Mouse (Mus musculus): Measurements from ENCODE around the gene Jhy. TPM values are rescaled to one million over a fixed set of nuclear protein-coding genes. Genes with fewer than 3 reads are reported as not detected.

The Jhy gene
- polyA plus RNA-seq, 1 experiment from 2014 or later, result 0.75 TPM

DNA sequence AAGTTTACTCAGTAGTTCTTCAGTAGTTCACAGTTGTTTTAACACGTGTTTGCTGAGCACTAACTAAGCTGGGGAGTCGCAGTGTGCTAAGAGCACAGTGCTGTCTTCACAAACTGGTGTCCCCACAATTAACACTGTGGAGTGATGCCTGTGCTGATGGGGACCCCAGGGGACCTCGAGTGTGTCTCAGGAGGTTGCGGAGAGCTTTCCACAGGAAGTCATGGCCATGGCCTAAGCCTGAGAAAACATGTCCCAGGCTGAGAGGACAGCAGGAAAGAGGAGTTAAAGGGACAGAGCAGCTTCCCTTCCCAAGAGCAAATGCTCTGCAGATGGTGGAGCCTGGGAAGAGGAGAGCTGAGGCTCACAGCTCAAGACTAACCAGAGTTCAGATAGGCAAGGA is 16.8 kb downstream of the Jhy start:
- no peaks in the 10 kb centered on the region for H3K4me1 ChIP-seq (replicated peaks; ENCODE audit: control insufficient read depth, insufficient read depth, low read length)
- WGBS, result 38% methylated on average over 4 of the region's 4 CpGs
- H3K27me3 ChIP-seq (ENCODE audit: control insufficient read depth, insufficient read depth, low read depth, low read length), result no peaks in the 10 kb centered on the region; the same call in 1 of the 2 replicates
- H3K4me2 ChIP-seq (ENCODE audit: low read depth, low read length), result no peak overlapping the region
- no peak overlapping the region for H3K27ac ChIP-seq (ENCODE audit: low read length)
- H3K9ac ChIP-seq (ENCODE audit: low read length), result no peak overlapping the region
- H3K4me3 ChIP-seq (ENCODE audit: low read length), result no peak overlapping the region
- no peaks in the 10 kb centered on the region for H3K9me3 ChIP-seq (ENCODE audit: control insufficient read depth, low read length)
- H3K36me3 ChIP-seq (ENCODE audit: control insufficient read depth, insufficient read depth, low read length), result no peaks in the 10 kb centered on the region
- ATAC-seq (ENCODE audit: low read depth), result no peak

DNA sequence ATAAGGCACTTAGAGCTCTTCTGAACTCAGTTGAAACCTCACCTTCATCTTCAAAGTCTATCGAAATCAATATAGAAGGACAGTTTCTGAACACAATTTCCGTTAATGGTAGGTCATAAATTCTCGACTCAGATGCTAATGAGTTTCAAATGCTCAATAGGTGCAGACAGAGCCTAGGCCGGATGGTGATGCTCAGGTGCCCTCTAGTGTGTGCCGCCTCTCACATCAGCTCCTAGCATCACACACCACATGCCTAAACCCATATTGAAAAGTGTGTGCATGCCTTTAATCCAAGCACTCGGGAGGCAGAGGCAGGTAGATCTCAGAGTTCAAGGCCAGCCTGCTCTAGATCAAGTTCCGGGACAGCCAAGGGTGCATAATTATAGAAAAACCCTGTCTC is 26.5 kb downstream of the Jhy start:
- H3K9ac ChIP-seq (ENCODE audit: low read length), result no peak overlapping the region
- H3K36me3 ChIP-seq (ENCODE audit: control insufficient read depth, insufficient read depth, low read length), result no peaks in the 10 kb centered on the region
- H3K4me1 ChIP-seq (replicated peaks; ENCODE audit: control insufficient read depth, insufficient read depth, low read length), result no peaks in the 10 kb centered on the region
- no peak overlapping the region for H3K4me2 ChIP-seq (ENCODE audit: low read depth, low read length)
- H3K27ac ChIP-seq (ENCODE audit: low read length), result no peak overlapping the region
- no peaks in the 10 kb centered on the region for H3K27me3 ChIP-seq (ENCODE audit: control insufficient read depth, insufficient read depth, low read depth, low read length)
- no peaks in the 10 kb centered on the region for H3K9me3 ChIP-seq (ENCODE audit: control insufficient read depth, low read length)
- no peak overlapping the region for H3K4me3 ChIP-seq (ENCODE audit: low read length)
- no peak for ATAC-seq (ENCODE audit: low read depth)
- 62% methylated on average over 7 of the region's 7 CpGs for WGBS

DNA sequence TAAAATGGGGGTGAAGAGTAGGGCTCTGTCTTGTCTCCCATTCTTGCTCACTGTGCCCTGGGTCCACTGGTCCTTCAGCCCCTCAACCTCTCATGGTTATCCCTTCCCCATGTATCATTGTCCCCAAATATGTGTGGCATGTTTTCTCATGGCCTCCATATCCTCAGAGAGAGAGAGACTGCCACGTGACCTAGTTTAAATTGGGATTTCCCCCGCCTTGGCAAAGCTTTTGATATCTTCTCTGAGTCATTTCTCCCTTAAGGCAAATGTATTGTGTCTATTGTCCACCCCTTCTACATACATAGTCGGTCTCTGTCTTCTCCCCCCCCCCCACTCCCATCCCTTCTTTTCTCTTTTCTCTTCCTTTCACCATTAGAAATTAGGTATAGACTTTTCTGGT is 30.6 kb downstream of the Jhy start:
- no peaks in the 10 kb centered on the region for H3K9me3 ChIP-seq (ENCODE audit: control insufficient read depth, low read length)
- no peak overlapping the region for H3K4me3 ChIP-seq (ENCODE audit: low read length)
- H3K4me1 ChIP-seq (replicated peaks; ENCODE audit: control insufficient read depth, insufficient read depth, low read length), result no peaks in the 10 kb centered on the region
- no peak for ATAC-seq (ENCODE audit: low read depth)
- H3K27me3 ChIP-seq (ENCODE audit: control insufficient read depth, insufficient read depth, low read depth, low read length), result no peaks in the 10 kb centered on the region
- no peak overlapping the region for H3K27ac ChIP-seq (ENCODE audit: low read length)
- no peaks in the 10 kb centered on the region for H3K36me3 ChIP-seq (ENCODE audit: control insufficient read depth, insufficient read depth, low read length)
- no peak overlapping the region for H3K9ac ChIP-seq (ENCODE audit: low read length)
- WGBS, result 59% methylated on average over 3 of the region's 3 CpGs
- H3K4me2 ChIP-seq (ENCODE audit: low read depth, low read length), result no peak overlapping the region

DNA sequence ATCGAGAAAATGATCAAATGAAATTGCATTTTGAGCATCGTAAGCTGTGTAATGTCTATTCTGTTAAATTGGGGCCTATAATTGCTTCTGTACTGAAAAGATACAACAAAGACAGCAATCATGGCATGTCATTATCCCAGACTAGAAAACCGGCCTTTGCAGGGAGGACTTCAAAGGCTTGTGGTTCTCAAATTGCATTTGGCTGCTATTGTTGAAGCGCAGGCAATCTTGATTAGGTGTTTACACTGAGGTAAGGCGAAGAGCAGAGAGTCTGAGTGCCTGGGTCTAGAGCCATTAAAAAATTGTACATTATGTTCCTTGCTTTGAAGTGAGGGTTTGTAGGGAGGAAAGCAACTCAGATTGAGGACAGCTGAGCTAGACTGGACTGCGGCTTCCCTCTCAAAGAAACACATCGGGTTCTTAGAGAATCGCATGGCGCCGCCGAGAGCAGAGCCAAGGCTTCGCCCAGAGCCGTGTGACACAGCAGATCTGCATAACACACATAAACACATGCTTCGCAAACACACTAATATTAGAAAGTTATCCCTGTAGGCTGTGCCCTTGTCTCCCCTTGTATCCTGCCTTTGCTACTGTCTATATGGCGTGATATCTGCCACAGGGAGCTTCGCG is 36.5 kb downstream of the Jhy start:
- no peaks in the 10 kb centered on the region for H3K4me1 ChIP-seq (replicated peaks; ENCODE audit: control insufficient read depth, insufficient read depth, low read length)
- no peaks in the 10 kb centered on the region for H3K36me3 ChIP-seq (ENCODE audit: control insufficient read depth, insufficient read depth, low read length)
- no peak for ATAC-seq (ENCODE audit: low read depth)
- no peaks in the 10 kb centered on the region for H3K27me3 ChIP-seq (ENCODE audit: control insufficient read depth, insufficient read depth, low read depth, low read length)
- no peak overlapping the region for H3K4me2 ChIP-seq (ENCODE audit: low read depth, low read length)
- H3K9me3 ChIP-seq (ENCODE audit: control insufficient read depth, low read length), result no peaks in the 10 kb centered on the region
- WGBS, result 58% methylated on average over 17 of the region's 17 CpGs
- H3K4me3 ChIP-seq (ENCODE audit: low read length), result no peak overlapping the region
- H3K27ac ChIP-seq (ENCODE audit: low read length), result no peak overlapping the region
- no peak overlapping the region for H3K9ac ChIP-seq (ENCODE audit: low read length)

DNA sequence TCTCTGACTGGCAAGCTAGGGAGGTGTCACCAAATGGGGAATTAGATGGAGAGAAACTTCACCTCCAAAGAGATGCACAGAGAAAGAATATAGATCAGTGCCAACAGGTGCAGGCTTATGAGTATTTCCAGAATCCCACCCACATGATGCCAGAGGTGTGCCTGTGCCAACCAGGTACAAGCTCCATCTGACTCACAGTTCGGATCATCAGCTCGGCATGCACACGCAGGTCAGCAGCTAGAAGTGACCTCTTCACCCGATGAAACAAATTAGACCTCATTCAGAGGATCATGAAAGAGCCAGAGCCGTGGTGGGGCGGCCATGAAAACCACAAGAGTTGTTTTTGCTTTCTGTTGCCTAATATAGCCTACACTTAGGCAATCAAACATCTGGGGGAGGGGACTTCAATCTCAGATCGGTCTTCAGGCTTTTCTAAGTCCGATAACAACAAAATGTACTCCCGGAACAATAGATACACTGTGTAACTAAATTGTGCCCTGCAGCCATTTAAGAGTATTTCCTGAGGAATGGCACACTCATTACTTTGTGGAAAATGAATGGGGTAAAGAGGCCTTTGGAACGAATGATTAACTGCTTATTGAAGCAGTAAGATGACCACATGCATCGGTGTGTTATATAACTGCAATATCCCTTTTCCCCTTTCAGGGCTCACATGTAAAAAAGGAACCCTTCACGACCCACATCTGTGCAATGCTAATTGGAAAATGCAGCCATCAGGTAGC is 45.9 kb downstream of the Jhy start:
- no peak overlapping the region for H3K9ac ChIP-seq (ENCODE audit: low read length)
- H3K27ac ChIP-seq (ENCODE audit: low read length), result no peak overlapping the region
- H3K9me3 ChIP-seq (ENCODE audit: control insufficient read depth, low read length), result no peaks in the 10 kb centered on the region
- H3K4me2 ChIP-seq (ENCODE audit: low read depth, low read length), result no peak overlapping the region
- no peaks in the 10 kb centered on the region for H3K4me1 ChIP-seq (replicated peaks; ENCODE audit: control insufficient read depth, insufficient read depth, low read length)
- no peak overlapping the region for H3K4me3 ChIP-seq (ENCODE audit: low read length)
- no peaks in the 10 kb centered on the region for H3K36me3 ChIP-seq (ENCODE audit: control insufficient read depth, insufficient read depth, low read length)
- ATAC-seq (ENCODE audit: low read depth), result no peak
- H3K27me3 ChIP-seq (ENCODE audit: control insufficient read depth, insufficient read depth, low read depth, low read length), result no peaks in the 10 kb centered on the region
- WGBS, result 61% methylated on average over 12 of the region's 12 CpGs

DNA sequence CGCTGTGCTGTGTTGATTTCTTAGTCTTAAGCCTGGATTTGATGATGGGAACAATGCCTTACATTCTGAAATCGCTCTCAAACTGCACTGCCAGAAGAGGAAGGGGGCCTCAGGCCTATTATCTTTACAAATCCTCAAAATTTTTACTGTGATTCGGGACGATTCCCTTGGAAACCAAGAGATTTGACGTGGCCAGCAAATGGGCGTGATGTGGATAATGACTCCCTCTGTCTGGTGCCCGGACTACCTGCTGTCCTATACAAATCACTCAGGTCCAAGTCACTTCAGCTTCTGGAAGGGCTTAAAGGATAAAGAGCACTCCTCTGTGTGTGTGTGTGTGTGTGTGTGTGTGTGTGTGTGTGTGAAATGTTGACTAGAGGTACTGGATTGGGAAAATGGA is 55.0 kb downstream of the Jhy start:
- no peak overlapping the region for H3K4me3 ChIP-seq (ENCODE audit: low read length)
- H3K27ac ChIP-seq (ENCODE audit: low read length), result no peak overlapping the region
- no peaks in the 10 kb centered on the region for H3K4me1 ChIP-seq (replicated peaks; ENCODE audit: control insufficient read depth, insufficient read depth, low read length)
- WGBS, result 77% methylated on average over 7 of the region's 7 CpGs
- no peak for ATAC-seq (ENCODE audit: low read depth)
- H3K36me3 ChIP-seq (ENCODE audit: control insufficient read depth, insufficient read depth, low read length), result no peaks in the 10 kb centered on the region
- H3K27me3 ChIP-seq (ENCODE audit: control insufficient read depth, insufficient read depth, low read depth, low read length), result no peaks in the 10 kb centered on the region
- H3K4me2 ChIP-seq (ENCODE audit: low read depth, low read length), result no peak overlapping the region
- H3K9me3 ChIP-seq (ENCODE audit: control insufficient read depth, low read length), result no peaks in the 10 kb centered on the region
- H3K9ac ChIP-seq (ENCODE audit: low read length), result no peak overlapping the region

DNA sequence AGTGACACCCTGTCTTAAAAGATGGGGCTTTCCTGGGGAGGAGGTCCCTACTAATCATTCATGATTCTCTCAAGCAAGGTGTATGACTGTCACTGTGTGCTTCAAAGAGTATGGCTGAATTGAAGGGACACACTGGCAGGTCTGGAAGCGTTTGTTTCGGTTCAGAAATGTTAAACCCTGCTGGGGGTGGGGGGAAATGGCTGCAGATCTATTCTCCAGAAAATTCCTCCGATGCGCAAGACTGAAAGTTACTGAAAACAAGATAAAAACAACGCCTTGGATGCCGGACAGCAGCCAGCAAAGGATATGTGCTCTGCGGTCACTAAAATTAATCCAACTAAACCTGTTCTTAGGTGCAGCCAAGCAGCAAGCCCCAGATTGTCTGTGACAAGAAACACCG is 55.5 kb downstream of the Jhy start:
- H3K27me3 ChIP-seq (ENCODE audit: control insufficient read depth, insufficient read depth, low read depth, low read length), result no peaks in the 10 kb centered on the region
- no peak overlapping the region for H3K27ac ChIP-seq (ENCODE audit: low read length)
- H3K9me3 ChIP-seq (ENCODE audit: control insufficient read depth, low read length), result no peaks in the 10 kb centered on the region
- H3K4me3 ChIP-seq (ENCODE audit: low read length), result no peak overlapping the region
- H3K9ac ChIP-seq (ENCODE audit: low read length), result no peak overlapping the region
- 74% methylated on average over 8 of the region's 8 CpGs for WGBS
- H3K36me3 ChIP-seq (ENCODE audit: control insufficient read depth, insufficient read depth, low read length), result no peaks in the 10 kb centered on the region
- H3K4me2 ChIP-seq (ENCODE audit: low read depth, low read length), result no peak overlapping the region
- no peaks in the 10 kb centered on the region for H3K4me1 ChIP-seq (replicated peaks; ENCODE audit: control insufficient read depth, insufficient read depth, low read length)
- ATAC-seq (ENCODE audit: low read depth), result no peak

DNA sequence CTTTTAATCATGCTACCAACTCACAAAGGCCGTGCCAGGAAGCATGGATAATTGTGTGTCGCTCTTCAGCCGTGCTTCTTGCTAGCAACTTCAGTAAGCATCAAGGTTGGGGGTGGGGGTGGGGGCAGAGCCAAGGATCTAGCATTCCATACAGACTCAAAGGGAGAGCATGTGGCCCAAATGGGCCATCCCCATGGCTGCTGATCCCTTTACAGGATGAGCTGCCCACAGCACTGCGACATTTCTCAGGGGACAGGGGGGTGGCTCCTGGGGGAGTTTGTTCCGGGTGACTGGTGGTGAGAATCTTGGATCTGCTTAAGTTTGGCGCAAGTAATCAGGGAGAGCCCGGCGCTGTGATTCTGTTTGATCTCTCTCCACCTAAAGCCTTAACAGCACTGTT is 56.5 kb downstream of the Jhy start:
- no peaks in the 10 kb centered on the region for H3K27me3 ChIP-seq (ENCODE audit: control insufficient read depth, insufficient read depth, low read depth, low read length)
- no peaks in the 10 kb centered on the region for H3K9me3 ChIP-seq (ENCODE audit: control insufficient read depth, low read length)

DNA sequence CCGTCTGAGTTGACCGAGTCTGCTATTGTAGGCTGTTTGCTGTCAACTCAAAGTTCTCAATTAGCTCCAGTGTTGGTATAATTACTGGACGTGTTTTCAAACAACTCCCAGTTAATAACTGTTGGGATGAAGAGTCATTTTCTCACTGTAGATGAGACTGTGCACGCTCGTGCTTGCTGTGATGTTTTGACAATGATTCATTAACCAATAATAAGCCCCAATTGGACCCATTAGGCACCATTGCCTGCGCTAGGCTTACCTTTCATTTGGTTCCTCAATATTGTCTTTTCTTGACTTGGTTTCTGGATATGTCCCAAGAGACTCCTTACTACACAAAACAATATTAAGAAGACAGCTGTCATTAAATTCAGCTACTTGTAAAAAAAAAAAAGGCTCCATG is 71.5 kb downstream of the Jhy start:
- Histone ChIP-seq H3K36me3 (ENCODE audit: control insufficient read depth, insufficient read depth, low read length) (no peaks in the 10 kb centered on the region), H3K4me2 (ENCODE audit: low read depth, low read length) (no peak overlapping the region), H3K4me3 (ENCODE audit: low read length) (no peak overlapping the region), H3K27ac (ENCODE audit: low read length) (no peak overlapping the region), H3K9ac (ENCODE audit: low read length) (no peak overlapping the region), H3K9me3 (ENCODE audit: control insufficient read depth, low read length) (no peaks in the 10 kb centered on the region), H3K4me1 (replicated peaks; ENCODE audit: control insufficient read depth, insufficient read depth, low read length) (no peaks in the 10 kb centered on the region), H3K27me3 (ENCODE audit: control insufficient read depth, insufficient read depth, low read depth, low read length) (no peaks in the 10 kb centered on the region; the same call in 1 of the 2 replicates)
- no peak for ATAC-seq (ENCODE audit: low read depth)
- WGBS, result 80% methylated on average over 6 of the region's 6 CpGs

More for the DNA sequence above, 56.5 kb downstream of the Jhy start:
- H3K27ac ChIP-seq (ENCODE audit: low read length), result no peak overlapping the region
- no peak overlapping the region for H3K4me3 ChIP-seq (ENCODE audit: low read length)
- no peak for ATAC-seq (ENCODE audit: low read depth)
- no peak overlapping the region for H3K9ac ChIP-seq (ENCODE audit: low read length)
- WGBS, result 29% methylated on average over 8 of the region's 8 CpGs
- H3K4me2 ChIP-seq (ENCODE audit: low read depth, low read length), result no peak overlapping the region
- no peaks in the 10 kb centered on the region for H3K4me1 ChIP-seq (replicated peaks; ENCODE audit: control insufficient read depth, insufficient read depth, low read length)
- no peaks in the 10 kb centered on the region for H3K36me3 ChIP-seq (ENCODE audit: control insufficient read depth, insufficient read depth, low read length)

Measured in lung, embryonic 16.5 days (tissue).